Mouse (Mus musculus): Measurements from ENCODE around the gene Rbx1. TPM values are rescaled to one million over a fixed set of nuclear protein-coding genes. Genes with fewer than 3 reads are reported as not detected.
A peak's percentile ranks its signal among the peaks of the same experiment; 100 is the strongest.

Gene Rbx1
- total and polyA plus RNA-seq, 3 experiments = 67.8 to 122 (median 106) TPM

GRCm38 (mm10) chr15:81425311-81425710 is 40.8 kb upstream of the Rbx1 start:
- no peak overlapping the region for H3K4me3 ChIP-seq
- DNase-seq = no peak
- intact Hi-C loops (cut with DNase I) = no loop called here
- no peak overlapping the region for H3K27ac ChIP-seq
- H3K79me2 ChIP-seq (replicated peaks; ENCODE audit: control insufficient read depth, insufficient read depth, low read length) = no peaks in the 10 kb centered on the region
- WGBS = 91% methylated on average over 3 of the region's 3 CpGs
- H3K9ac ChIP-seq (ENCODE audit: low read depth, low read length) = no peak overlapping the region
- H3K4me1 ChIP-seq (ENCODE audit: control insufficient read depth, insufficient read depth, low read length) = no peaks in the 10 kb centered on the region; the same call in 1 of the 2 replicates
- no peaks in the 10 kb centered on the region for H3K27me3 ChIP-seq (ENCODE audit: control insufficient read depth, insufficient read depth, low read length)
- H3K36me3 ChIP-seq (ENCODE audit: control insufficient read depth, insufficient read depth, low read length) = no peaks in the 10 kb centered on the region
- TF ChIP-seq POLR2A (IDR thresholded peaks at IDR 0.05; ENCODE audit: insufficient read depth, low read depth, low read length) (no peak), EP300 (IDR thresholded peaks at IDR 0.05; ENCODE audit: insufficient read depth, low read depth, low read length) (no peak), CTCF (IDR thresholded peaks at IDR 0.05) (no peak)

- WGBS = 75% methylated on average over 2 of the region's 2 CpGs
- H3K27ac ChIP-seq = no peak overlapping the region
- H3K36me3 ChIP-seq (ENCODE audit: control insufficient read depth, insufficient read depth, low read length) = no peaks in the 10 kb centered on the region
- H3K27me3 ChIP-seq (ENCODE audit: control insufficient read depth, insufficient read depth, low read length) = no peaks in the 10 kb centered on the region
- H3K4me1 ChIP-seq (ENCODE audit: control insufficient read depth, insufficient read depth, low read length) = no peaks in the 10 kb centered on the region
- no peak overlapping the region for H3K4me3 ChIP-seq
- intact Hi-C loops (cut with DNase I) = no loop called here
- no peak overlapping the region for H3K9ac ChIP-seq (ENCODE audit: low read depth, low read length)
- DNase-seq = no peak
- H3K79me2 ChIP-seq (replicated peaks; ENCODE audit: control insufficient read depth, insufficient read depth, low read length) = no peaks in the 10 kb centered on the region
- TF ChIP-seq CTCF (IDR thresholded peaks at IDR 0.05) (no peak), POLR2A (IDR thresholded peaks at IDR 0.05; ENCODE audit: insufficient read depth, low read depth, low read length) (no peak), EP300 (IDR thresholded peaks at IDR 0.05; ENCODE audit: insufficient read depth, low read depth, low read length) (no peak)
Observed at GRCm38 (mm10) chr15:81427947-81428346, 38.1 kb upstream of the Rbx1 start.

- H3K4me3 ChIP-seq = no peak overlapping the region
- intact Hi-C loops (cut with DNase I) = no loop called here
- H3K27ac ChIP-seq = no peak overlapping the region
- H3K4me1 ChIP-seq (ENCODE audit: control insufficient read depth, insufficient read depth, low read length) = no peaks in the 10 kb centered on the region
- H3K36me3 ChIP-seq (ENCODE audit: control insufficient read depth, insufficient read depth, low read length) = no peaks in the 10 kb centered on the region
- no peak for DNase-seq
- no peak overlapping the region for H3K9ac ChIP-seq (ENCODE audit: low read depth, low read length)
- TF ChIP-seq CTCF (IDR thresholded peaks at IDR 0.05) (no peak), EP300 (IDR thresholded peaks at IDR 0.05; ENCODE audit: insufficient read depth, low read depth, low read length) (no peak), POLR2A (IDR thresholded peaks at IDR 0.05; ENCODE audit: insufficient read depth, low read depth, low read length) (no peak)
- 78% methylated on average over 1 of the region's 1 CpGs for WGBS
- H3K79me2 ChIP-seq (replicated peaks; ENCODE audit: control insufficient read depth, insufficient read depth, low read length) = no peaks in the 10 kb centered on the region
- no peaks in the 10 kb centered on the region for H3K27me3 ChIP-seq (ENCODE audit: control insufficient read depth, insufficient read depth, low read length)
Observed at GRCm38 (mm10) chr15:81431195-81431594, 34.9 kb upstream of the Rbx1 start.

- Histone ChIP-seq H3K27me3 (ENCODE audit: control insufficient read depth, insufficient read depth, low read length) (no peaks in the 10 kb centered on the region), H3K4me3 (no peak overlapping the region), H3K27ac (no peak overlapping the region), H3K36me3 (ENCODE audit: control insufficient read depth, insufficient read depth, low read length) (no peaks in the 10 kb centered on the region), H3K9ac (ENCODE audit: low read depth, low read length) (no peak overlapping the region), H3K79me2 (replicated peaks; ENCODE audit: control insufficient read depth, insufficient read depth, low read length) (no peaks in the 10 kb centered on the region), H3K4me1 (ENCODE audit: control insufficient read depth, insufficient read depth, low read length) (no peaks in the 10 kb centered on the region)
- no peak for DNase-seq
- no peak for TF ChIP-seq CTCF (IDR thresholded peaks at IDR 0.05)
- TF ChIP-seq EP300 (IDR thresholded peaks at IDR 0.05; ENCODE audit: insufficient read depth, low read depth, low read length) = no peak
- TF ChIP-seq POLR2A (IDR thresholded peaks at IDR 0.05; ENCODE audit: insufficient read depth, low read depth, low read length) = no peak
- WGBS = 97% methylated on average over 1 of the region's 1 CpGs
- intact Hi-C loops (cut with DNase I) = no loop called here
Observed at GRCm38 (mm10) chr15:81438345-81438744, 27.8 kb upstream of the Rbx1 start.

- H3K36me3 ChIP-seq (ENCODE audit: control insufficient read depth, insufficient read depth, low read length) = no peaks in the 10 kb centered on the region
Observed at GRCm38 (mm10) chr15:81439236-81439635, 26.9 kb upstream of the Rbx1 start.

GRCm38 (mm10) chr15:81448463-81448862 is 17.6 kb upstream of the Rbx1 start:
- intact Hi-C loops (cut with DNase I) = loop anchor here (1.0 to 2.0 kb wide), 2 partner anchors 158 to 222 kb away; no protein-coding TSS in a partner anchor

More at GRCm38 (mm10) chr15:81439236-81439635, 26.9 kb upstream of the Rbx1 start:
- Histone ChIP-seq H3K4me3 (no peak overlapping the region), H3K4me1 (ENCODE audit: control insufficient read depth, insufficient read depth, low read length) (no peaks in the 10 kb centered on the region), H3K27ac (no peak overlapping the region), H3K79me2 (replicated peaks; ENCODE audit: control insufficient read depth, insufficient read depth, low read length) (no peaks in the 10 kb centered on the region), H3K9ac (ENCODE audit: low read depth, low read length) (no peak overlapping the region), H3K27me3 (ENCODE audit: control insufficient read depth, insufficient read depth, low read length) (no peaks in the 10 kb centered on the region)
- TF ChIP-seq POLR2A (IDR thresholded peaks at IDR 0.05; ENCODE audit: insufficient read depth, low read depth, low read length) (no peak), EP300 (IDR thresholded peaks at IDR 0.05; ENCODE audit: insufficient read depth, low read depth, low read length) (no peak), CTCF (IDR thresholded peaks at IDR 0.05) (no peak)
- intact Hi-C loops (cut with DNase I) = no loop called here
- no peak for DNase-seq

More at GRCm38 (mm10) chr15:81448463-81448862, 17.6 kb upstream of the Rbx1 start:
- Histone ChIP-seq H3K36me3 (ENCODE audit: control insufficient read depth, insufficient read depth, low read length) (no peaks in the 10 kb centered on the region), H3K4me1 (ENCODE audit: control insufficient read depth, insufficient read depth, low read length) (no peaks in the 10 kb centered on the region; the same call in 1 of the 2 replicates), H3K9ac (ENCODE audit: low read depth, low read length) (no peak overlapping the region), H3K27me3 (ENCODE audit: control insufficient read depth, insufficient read depth, low read length) (no peaks in the 10 kb centered on the region), H3K4me3 (no peak overlapping the region), H3K79me2 (replicated peaks; ENCODE audit: control insufficient read depth, insufficient read depth, low read length) (no peaks in the 10 kb centered on the region), H3K27ac (no peak overlapping the region)
- peak in 1 of 2 experiments; percentile 18 for DNase-seq
- 34% methylated on average over 3 of the region's 3 CpGs for WGBS
- peak; percentile 96 for TF ChIP-seq CTCF (IDR thresholded peaks at IDR 0.05)
- no peak for TF ChIP-seq EP300 (IDR thresholded peaks at IDR 0.05; ENCODE audit: insufficient read depth, low read depth, low read length)

Data from heart, adult 2 months (tissue).